In the genomic region with DNA sequence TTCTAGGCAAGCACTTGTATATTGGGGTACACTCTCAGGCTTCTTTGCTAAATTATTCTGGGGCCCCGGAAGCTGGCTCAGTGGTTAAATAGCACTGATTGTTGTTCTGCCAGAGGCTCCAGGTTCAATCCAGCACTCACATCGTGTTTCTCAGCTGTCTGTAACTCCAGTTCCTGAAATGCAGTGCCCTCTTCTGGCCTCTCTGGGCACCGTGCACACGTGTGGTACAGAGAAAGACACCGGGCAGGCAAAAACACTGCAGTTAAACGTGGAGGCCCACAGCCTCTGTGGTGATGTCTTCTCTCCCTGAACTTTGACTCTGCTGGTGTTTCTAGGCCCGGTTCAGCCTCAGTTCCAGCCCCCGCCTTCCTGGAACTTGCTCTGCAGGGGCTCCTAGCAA, we compare ENCODE assay signal across 9 mouse cellular contexts. TPM values are rescaled to one million over a fixed set of nuclear protein-coding genes. Genes with fewer than 3 reads are reported as not detected.
A peak's percentile ranks its signal among the peaks of the same experiment; 100 is the strongest.
DNase-seq lines count a peak whose midpoint lies in the region; ATAC-seq and TF ChIP-seq lines count a peak whose summit lies in the region.
"Had no signal": no experiment of that assay in that cellular context is flagged by ENCODE, and none has a peak within 500 bp of the region (broad histone marks: within the 10 kb centered on the region; RNA-seq: fewer than 3 reads in every experiment).

No protein-coding gene starts in this region.

- H3K9me3 ChIP-seq in forebrain, embryonic 12.5 days: no peaks in the 10 kb centered on the region
- H3K9me3 ChIP-seq in forebrain, embryonic 16.5 days (ENCODE audit: control insufficient read depth, low read length): no peaks in the 10 kb centered on the region
- H3K9me3 ChIP-seq in intestine, postnatal 0 days (ENCODE audit: control insufficient read depth): no peaks in the 10 kb centered on the region
- H3K9me3 ChIP-seq: lung, embryonic 15.5 days had no signal

- no peak; the same call in 1 of the 2 replicates for ATAC-seq in forebrain, embryonic 12.5 days (ENCODE audit: low FRiP score)
- no peak for ATAC-seq in forebrain, embryonic 16.5 days
- ATAC-seq in intestine, postnatal 0 days: peak; percentile 38

- H3K4me3 ChIP-seq in forebrain, embryonic 12.5 days (replicated peaks): no peak overlapping the region
- H3K4me3 ChIP-seq in forebrain, embryonic 16.5 days (replicated peaks; ENCODE audit: low read length): no peak overlapping the region
- no peak overlapping the region for H3K4me3 ChIP-seq in intestine, postnatal 0 days (ENCODE audit: low read depth, low read length)
- H3K4me3 ChIP-seq in thymus, adult 2 months (ENCODE audit: control insufficient read depth, insufficient read depth, low read length): peak overlapping the region; percentile 29
- H3K4me3 ChIP-seq: lung, embryonic 15.5 days had no signal

- TF ChIP-seq CTCF in intestine, postnatal 0 days (IDR thresholded peaks at IDR 0.05; ENCODE audit: low read depth): peak; percentile 87
- peak; percentile 78; the same call in 1 of the 2 replicates for TF ChIP-seq CTCF in thymus, adult 2 months (IDR thresholded peaks at IDR 0.05; ENCODE audit: borderline replicate concordance, control insufficient read depth, extremely low read depth, insufficient read depth, low read length, poor library complexity)

- peak overlapping the region; percentile 18; the same call in 1 of the 2 replicates for H3K9ac ChIP-seq in forebrain, embryonic 12.5 days
- H3K9ac ChIP-seq in forebrain, embryonic 16.5 days (replicated peaks; ENCODE audit: low read depth, low read length): no peak overlapping the region
- no peak overlapping the region for H3K9ac ChIP-seq in intestine, postnatal 0 days (ENCODE audit: low read depth, low read length)
- H3K9ac ChIP-seq: lung, embryonic 15.5 days had no signal

- 24% methylated on average over 8 of the region's 8 CpGs for WGBS in forebrain, embryonic 12.5 days
- WGBS in forebrain, embryonic 16.5 days: 19% methylated on average over 8 of the region's 8 CpGs
- WGBS in intestine, postnatal 0 days: 14% methylated on average over 8 of the region's 8 CpGs
- 11% methylated on average over 8 of the region's 8 CpGs for whole genome bisulfite sequencing in thymus, adult 2 months

- H3K36me3 ChIP-seq in forebrain, embryonic 12.5 days (replicated peaks): no peaks in the 10 kb centered on the region
- H3K36me3 ChIP-seq in forebrain, embryonic 16.5 days (ENCODE audit: control insufficient read depth, insufficient read depth): no peaks in the 10 kb centered on the region
- H3K36me3 ChIP-seq in intestine, postnatal 0 days (ENCODE audit: control insufficient read depth, insufficient read depth): no peaks in the 10 kb centered on the region
- no peaks in the 10 kb centered on the region for H3K36me3 ChIP-seq in thymus, adult 2 months (ENCODE audit: control insufficient read depth, insufficient read depth, low read length)
- H3K36me3 ChIP-seq: lung, embryonic 15.5 days had no signal

- peak; percentile 81 for DNase-seq in A20 (ENCODE audit: low read depth, low spot score)
- peak; percentile 68 to 73 for DNase-seq in adrenal gland, postnatal 36 days
- peak; percentile 74 for DNase-seq in lung, postnatal 10 days
- peak; percentile 80 for DNase-seq in thymus, adult 2 months
- no peak for DNase-seq in right cerebral cortex, postnatal 25 days

- no peaks in the 10 kb centered on the region for H3K27me3 ChIP-seq in forebrain, embryonic 12.5 days
- no peaks in the 10 kb centered on the region for H3K27me3 ChIP-seq in forebrain, embryonic 16.5 days (replicated peaks; ENCODE audit: control insufficient read depth, insufficient read depth, low read length)
- no peaks in the 10 kb centered on the region for H3K27me3 ChIP-seq in intestine, postnatal 0 days (replicated peaks; ENCODE audit: control insufficient read depth, insufficient read depth, low read length)
- H3K27me3 ChIP-seq in thymus, adult 2 months (ENCODE audit: control insufficient read depth, insufficient read depth, low read length): no peaks in the 10 kb centered on the region
- H3K27me3 ChIP-seq: lung, embryonic 15.5 days had no signal

- no peak overlapping the region for H3K27ac ChIP-seq in forebrain, embryonic 12.5 days
- H3K27ac ChIP-seq in forebrain, embryonic 16.5 days (ENCODE audit: low read length): no peak overlapping the region
- no peak overlapping the region for H3K27ac ChIP-seq in intestine, postnatal 0 days (ENCODE audit: low read depth, low read length)
- peak overlapping the region; percentile 51; the same call in 1 of the 2 replicates for H3K27ac ChIP-seq in thymus, adult 2 months (ENCODE audit: control insufficient read depth, insufficient read depth, low read length)
- H3K27ac ChIP-seq: lung, embryonic 15.5 days had no signal

- no peak overlapping the region for H3K4me2 ChIP-seq in forebrain, embryonic 12.5 days
- no peak overlapping the region for H3K4me2 ChIP-seq in forebrain, embryonic 16.5 days (ENCODE audit: low read length)
- H3K4me2 ChIP-seq in intestine, postnatal 0 days (replicated peaks; ENCODE audit: low read depth): no peak overlapping the region
- H3K4me2 ChIP-seq: lung, embryonic 15.5 days had no signal

- TF ChIP-seq POLR2A in thymus, adult 2 months (IDR thresholded peaks at IDR 0.05; ENCODE audit: control insufficient read depth, extremely low read depth, insufficient read depth, low read length, poor library complexity): no peak

- peaks cover 3% of the 10 kb centered on the region for H3K4me1 ChIP-seq in forebrain, embryonic 12.5 days
- H3K4me1 ChIP-seq in forebrain, embryonic 16.5 days (replicated peaks; ENCODE audit: control insufficient read depth, insufficient read depth, low read length): peaks cover 4% of the 10 kb centered on the region
- peaks cover 6% of the 10 kb centered on the region; the same call in 1 of the 2 replicates for H3K4me1 ChIP-seq in intestine, postnatal 0 days (replicated peaks; ENCODE audit: control insufficient read depth, insufficient read depth, low read length)
- peaks cover 41% of the 10 kb centered on the region for H3K4me1 ChIP-seq in thymus, adult 2 months (replicated peaks; ENCODE audit: control insufficient read depth, insufficient read depth, low read length)

RNA-seq across cellular contexts. Expression of a gene that starts 4.5 kb away (rescaled TPM):
- polyA plus RNA-seq in forebrain, embryonic 12.5 days (2016; fragmentation: Nextera tagmentation; extraction: Ambion mirVana): 73.7 and 81.6 TPM in 2 replicates
- 48.3 and 49.2 TPM in 2 replicates for polyA plus RNA-seq in forebrain, embryonic 16.5 days (2015; fragmentation: Nextera tagmentation; extraction: Ambion mirVana)
- 100 to 1,000 TPM in 1 of 2 experiments, 10 to 100 TPM in 1; 65.9 to 128 TPM for total RNA-seq in adrenal gland, postnatal 36 days (2021)
- 335 and 364 TPM in 2 replicates for polyA plus RNA-seq in intestine, postnatal 0 days (2015; fragmentation: Nextera tagmentation; extraction: Ambion mirVana)
- polyA plus RNA-seq in thymus, adult 2 months (2012; rRNA removed): 37.2 and 46.3 TPM in 2 replicates

RNA-seq across cellular contexts. Expression of a gene that starts 17.7 kb away (rescaled TPM):
- 0.26 and 0.47 TPM in 2 replicates for polyA plus RNA-seq in forebrain, embryonic 12.5 days (2016; fragmentation: Nextera tagmentation; extraction: Ambion mirVana)
- 0.16 and 0.20 TPM in 2 replicates for polyA plus RNA-seq in forebrain, embryonic 16.5 days (2015; fragmentation: Nextera tagmentation; extraction: Ambion mirVana)
- 1 to 10 TPM; 1.1 to 1.8 TPM for total RNA-seq in adrenal gland, postnatal 36 days (2021)
- polyA plus RNA-seq in intestine, postnatal 0 days (2015; fragmentation: Nextera tagmentation; extraction: Ambion mirVana): 0.69 and 0.87 TPM in 2 replicates
- polyA plus RNA-seq in thymus, adult 2 months (2012; rRNA removed): 353 and 356 TPM in 2 replicates

RNA-seq across cellular contexts. Expression of a gene that starts 17.8 kb away (rescaled TPM):
- polyA plus RNA-seq in forebrain, embryonic 12.5 days (2016; fragmentation: Nextera tagmentation; extraction: Ambion mirVana): 208 and 224 TPM in 2 replicates
- polyA plus RNA-seq in forebrain, embryonic 16.5 days (2015; fragmentation: Nextera tagmentation; extraction: Ambion mirVana): 143 and 147 TPM in 2 replicates
- total RNA-seq in adrenal gland, postnatal 36 days (2021): 10 to 100 TPM; 27.8 to 49.1 TPM
- 75.2 and 80.9 TPM in 2 replicates for polyA plus RNA-seq in intestine, postnatal 0 days (2015; fragmentation: Nextera tagmentation; extraction: Ambion mirVana)
- polyA plus RNA-seq in thymus, adult 2 months (2012; rRNA removed): 122 and 125 TPM in 2 replicates

RNA-seq across cellular contexts. Expression of a gene that starts 34.2 kb away (rescaled TPM):
- polyA plus RNA-seq in forebrain, embryonic 12.5 days (2016; fragmentation: Nextera tagmentation; extraction: Ambion mirVana): 53.3 and 60.3 TPM in 2 replicates
- polyA plus RNA-seq in forebrain, embryonic 16.5 days (2015; fragmentation: Nextera tagmentation; extraction: Ambion mirVana): 59.1 and 66.6 TPM in 2 replicates
- total RNA-seq in adrenal gland, postnatal 36 days (2021): 10 to 100 TPM; 28.0 to 34.2 TPM
- 17.6 and 19.8 TPM in 2 replicates for polyA plus RNA-seq in intestine, postnatal 0 days (2015; fragmentation: Nextera tagmentation; extraction: Ambion mirVana)
- 91.3 and 102 TPM in 2 replicates for polyA plus RNA-seq in thymus, adult 2 months (2012; rRNA removed)

RNA-seq across cellular contexts. Expression of a gene that starts 45.4 kb away (rescaled TPM):
- polyA plus RNA-seq in forebrain, embryonic 12.5 days (2016; fragmentation: Nextera tagmentation; extraction: Ambion mirVana): 42.6 and 43.4 TPM in 2 replicates
- polyA plus RNA-seq in forebrain, embryonic 16.5 days (2015; fragmentation: Nextera tagmentation; extraction: Ambion mirVana): 18.8 and 26.5 TPM in 2 replicates
- 1 to 10 TPM; 5.6 to 7.9 TPM for total RNA-seq in adrenal gland, postnatal 36 days (2021)
- polyA plus RNA-seq in intestine, postnatal 0 days (2015; fragmentation: Nextera tagmentation; extraction: Ambion mirVana): 6.3 and 6.6 TPM in 2 replicates
- 1,045 and 1,102 TPM in 2 replicates for polyA plus RNA-seq in thymus, adult 2 months (2012; rRNA removed)

Comparison
In these comparisons a context has a peak if more than half of its experiments do, and no peak if none do; other contexts are left out.
1. RNA of a gene that starts 17.7 kb away (polyA plus RNA-seq): 353 to 356 TPM in thymus, adult 2 months; 0.69 to 0.87 TPM in intestine, postnatal 0 days, 0.26 to 0.47 TPM in forebrain, embryonic 12.5 days and 0.16 to 0.20 TPM in forebrain, embryonic 16.5 days; every median in the first group is over 100 times any median in the second.